Mouse (Mus musculus) MEL-GATA-1-ER (cell line): ENCODE measurements at regions not wholly inside any gene's neighbourhood (a gene's known extent, or its start where the extent isn't known, plus 50 kb on each side); places are given as distances from the start of the nearest gene placed in this dataset.

Source experiments
- DNase-seq: peaks from one replicate; pipeline ENCODE4 v3.0.0-alpha.2; 2012; ENCODE audit warnings: low read depth; ENCODE audit errors: extremely low read depth

DNA sequence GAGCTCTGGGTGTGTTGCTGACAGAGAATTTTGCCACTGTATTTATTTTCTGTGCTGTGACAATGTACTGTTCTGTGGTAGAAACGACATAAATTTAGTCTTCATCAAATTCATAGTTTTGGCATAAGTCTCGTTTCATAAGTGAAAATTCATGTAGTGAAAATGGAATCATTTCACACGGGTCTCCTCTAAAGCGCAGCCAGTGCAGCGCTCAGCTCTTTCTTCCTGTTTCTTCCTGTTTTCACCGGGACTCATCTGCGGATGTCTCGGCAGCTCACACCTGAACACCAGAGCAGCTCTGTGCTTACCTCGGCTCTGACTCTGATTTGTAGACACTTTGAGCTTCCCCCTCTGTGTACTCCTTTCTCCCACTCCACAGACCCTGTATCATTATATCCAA lies 85.2 kb upstream of the Prkd1 start:
- DNase-seq = no peak

DNA sequence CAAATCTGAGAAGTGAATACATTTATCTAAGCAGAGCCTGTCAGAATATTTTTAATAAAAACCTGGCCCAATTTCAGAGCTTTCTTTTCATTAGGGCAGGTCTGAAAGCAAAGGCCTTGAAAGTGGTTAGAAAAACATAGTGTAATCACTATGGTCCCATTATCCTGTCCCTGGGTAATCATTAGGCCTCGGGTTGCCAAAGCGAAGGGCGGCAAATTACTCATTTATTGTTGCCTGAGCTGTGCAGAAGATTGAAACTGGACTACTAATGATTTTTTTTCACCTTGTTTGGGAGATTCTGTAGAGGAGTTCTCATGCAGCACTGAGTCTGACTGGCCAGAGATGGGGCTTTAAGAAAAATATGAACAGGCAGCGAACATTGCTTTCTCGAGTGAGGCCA lies 63.7 kb upstream of the Prkd1 start:
- DNase-seq = no peak

DNA sequence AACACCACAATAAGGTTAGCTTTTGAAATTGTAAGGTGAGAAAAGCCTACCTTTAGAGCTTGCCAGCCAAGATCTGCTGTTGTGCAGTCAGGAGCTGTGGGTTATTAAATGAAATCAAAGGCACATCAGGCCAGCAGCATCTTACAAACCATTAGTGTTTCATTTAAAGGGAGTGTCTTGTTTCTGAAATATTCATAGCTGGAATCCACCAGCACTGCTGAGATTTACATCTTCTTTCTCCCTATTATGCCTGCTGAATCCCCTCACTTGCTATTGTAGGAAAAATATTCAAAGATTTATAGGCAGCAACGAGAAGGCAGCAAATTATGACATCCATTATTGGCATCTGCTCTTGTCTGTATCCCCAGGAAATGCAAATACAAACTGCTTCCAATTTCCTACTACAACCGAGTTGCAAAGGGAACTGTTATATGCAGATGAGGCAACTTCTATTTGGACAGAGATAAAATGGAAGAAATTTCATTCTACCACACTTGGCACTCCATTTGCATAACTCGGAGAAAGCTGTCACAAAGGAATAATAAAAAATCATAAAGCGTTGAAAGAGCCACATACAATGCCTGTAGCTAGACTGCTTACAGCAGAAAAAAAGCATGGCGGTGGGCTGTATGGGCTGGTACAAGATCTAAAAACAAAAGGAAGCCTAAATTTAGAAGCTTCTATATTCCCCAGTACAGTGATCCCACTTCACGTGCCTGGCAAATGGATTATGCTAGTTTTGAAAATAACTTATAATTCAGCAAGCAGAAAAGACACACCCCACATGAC lies 60.3 kb upstream of the Prkd1 start:
- no peak for DNase-seq

DNA sequence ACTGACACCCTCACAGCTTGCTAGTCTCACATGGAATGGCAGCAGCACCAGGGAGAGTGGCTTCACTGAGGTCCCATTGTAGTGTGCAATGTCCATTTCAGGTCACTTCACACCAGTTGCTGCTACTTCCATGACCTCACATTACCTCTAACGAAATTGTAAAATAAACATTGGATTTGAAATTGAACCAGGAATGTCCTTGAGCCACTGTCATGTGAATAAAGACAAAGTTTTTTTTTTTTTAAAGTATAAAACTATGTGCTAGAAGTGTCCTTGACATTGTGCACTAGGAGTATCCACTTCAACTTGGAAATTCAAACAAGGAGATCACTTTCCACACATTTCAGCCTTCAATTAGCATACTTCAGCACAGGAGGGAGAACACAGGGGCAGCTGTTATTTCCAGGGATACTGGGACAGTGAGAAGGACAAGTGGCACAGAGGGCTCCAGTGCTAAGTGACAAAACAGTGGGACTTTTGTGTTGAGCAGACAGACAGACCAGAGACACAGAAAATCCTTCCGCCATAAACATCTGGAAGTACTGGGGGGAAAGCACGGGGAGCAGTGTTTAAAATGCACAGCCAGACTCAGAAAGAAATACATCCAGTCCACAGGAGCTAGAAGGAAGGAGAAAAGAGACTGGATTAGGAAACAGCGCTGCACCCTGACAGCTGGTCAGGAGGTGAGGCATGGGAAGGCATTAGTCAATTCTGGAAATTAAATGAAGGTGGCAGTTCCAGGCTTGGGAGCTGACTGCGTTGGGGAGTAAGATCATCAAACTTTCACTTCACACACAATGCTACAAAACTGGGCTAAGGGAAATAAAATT lies 49.9 kb upstream of the Prkd1 start:
- no peak for DNase-seq
